Mouse (Mus musculus): ENCODE results near the gene Sdhaf2. TPM values are rescaled to one million over a fixed set of nuclear protein-coding genes. Genes with fewer than 3 reads are reported as not detected.

The Sdhaf2 gene
- total and polyA plus RNA-seq, 3 experiments: 68.5 to 74.6 TPM; not detected in 1

DNA sequence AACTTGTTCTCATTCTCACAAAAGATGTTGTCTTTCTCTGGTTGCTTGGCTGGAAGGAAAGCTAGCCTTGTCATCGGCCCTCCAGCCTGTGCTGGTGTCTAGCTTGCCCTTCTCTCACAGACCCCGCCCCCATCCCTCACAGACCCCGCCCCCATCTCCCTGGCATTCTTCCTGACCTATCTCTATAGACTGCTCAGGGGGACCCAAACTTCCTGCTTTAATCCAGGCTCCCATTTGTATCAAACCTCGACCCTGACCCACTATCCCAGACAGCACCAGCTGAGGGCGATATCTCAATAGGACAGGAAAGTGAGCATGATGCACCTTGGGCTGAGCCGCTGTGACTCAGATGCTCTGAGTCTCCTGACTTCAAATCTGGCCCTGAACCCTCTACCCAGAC, 52.2 kb downstream of the Sdhaf2 start:
- DNase-seq (ENCODE audit: low read depth, low spot score): no peak
- Histone ChIP-seq H3K36me3 (ENCODE audit: control insufficient read depth in 1 of 2, insufficient read depth in 2 of 2, low read length in 2 of 2) (no peaks in the 10 kb centered on the region), H3K9me3 (replicated peaks; ENCODE audit: insufficient read depth, low read length) (no peaks in the 10 kb centered on the region), H3K27ac (ENCODE audit: control insufficient read depth, low read depth, low read length) (no peak overlapping the region), H3K4me3 (ENCODE audit: control insufficient read depth in 1 of 2, insufficient read depth in 1 of 2, low read depth in 2 of 2, low read length in 2 of 2) (no peak overlapping the region), H3K27me3 (ENCODE audit: control insufficient read depth in 1 of 2, insufficient read depth in 2 of 2, low read length in 2 of 2) (peaks cover 0 to 2% of the 10 kb centered on the region in 2 experiments; a peak in 1 of 4 replicates), H3K79me2 (ENCODE audit: control insufficient read depth, insufficient read depth, low read length, poor library complexity) (no peaks in the 10 kb centered on the region), H3K9ac (ENCODE audit: control insufficient read depth, low read depth, low read length, poor library complexity, severe bottlenecking) (no peak overlapping the region), H3K4me1 (ENCODE audit: control insufficient read depth in 1 of 2, insufficient read depth in 2 of 2, low read length in 2 of 2) (no peaks in the 10 kb centered on the region)
- TF ChIP-seq MAZ (IDR thresholded peaks at IDR 0.05; ENCODE audit: low read depth, low read length) (no peak), CHD2 (IDR thresholded peaks at IDR 0.05; ENCODE audit: low read length) (no peak), GABPA (IDR thresholded peaks at IDR 0.05; ENCODE audit: low read depth, low read length) (no peak), BHLHE40 (IDR thresholded peaks at IDR 0.05; ENCODE audit: borderline replicate concordance, low read depth, low read length) (no peak), E2F4 (IDR thresholded peaks at IDR 0.05; ENCODE audit: borderline replicate concordance, low read depth, low read length) (no peak), ZC3H11A (IDR thresholded peaks at IDR 0.05; ENCODE audit: low read depth, low read length) (no peak), JUND (IDR thresholded peaks at IDR 0.05; ENCODE audit: low read depth, low read length) (no peak), CHD1 (IDR thresholded peaks at IDR 0.05; ENCODE audit: low read depth, low read length) (no peak), SIN3A (IDR thresholded peaks at IDR 0.05; ENCODE audit: low read length) (no peak), EP300 (IDR thresholded peaks at IDR 0.05; ENCODE audit: low read depth in 1 of 2, low read length in 2 of 2) (no peak), SMC3 (IDR thresholded peaks at IDR 0.05; ENCODE audit: low read depth, low read length) (no peak), POLR2AphosphoS5 (IDR thresholded peaks at IDR 0.05; ENCODE audit: borderline replicate concordance, low read depth, low read length) (no peak), ZMIZ1 (IDR thresholded peaks at IDR 0.05; ENCODE audit: low read depth, low read length) (no peak), RCOR1 (IDR thresholded peaks at IDR 0.05; ENCODE audit: low read depth, low read length) (no peak), MXI1 (IDR thresholded peaks at IDR 0.05; ENCODE audit: low read depth, low read length) (no peak), ETS1 (IDR thresholded peaks at IDR 0.05; ENCODE audit: low read depth, low read length) (no peak), USF1 (IDR thresholded peaks at IDR 0.05; ENCODE audit: low read depth, low read length) (no peak)

DNA sequence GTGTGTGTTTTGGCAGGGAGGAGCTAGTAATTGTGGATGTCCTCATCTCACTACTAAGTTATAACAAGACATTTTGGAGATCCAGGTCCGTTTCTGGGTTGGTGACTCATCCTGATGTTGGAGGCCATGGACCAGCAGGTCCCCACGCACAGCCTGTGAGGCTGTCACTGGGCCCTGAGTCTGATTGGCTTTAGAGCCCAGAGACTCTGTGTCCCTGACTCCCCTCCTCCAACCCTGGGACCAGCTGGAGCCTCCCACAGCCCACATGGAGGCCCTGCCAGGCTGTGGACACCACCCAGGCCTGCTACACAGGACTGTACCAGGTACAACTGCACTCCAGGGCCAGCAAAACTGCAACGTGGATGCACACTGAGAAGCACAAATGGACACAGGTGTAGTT, 53.0 kb downstream of the Sdhaf2 start:
- Histone ChIP-seq H3K4me1 (ENCODE audit: control insufficient read depth in 1 of 2, insufficient read depth in 2 of 2, low read length in 2 of 2) (no peaks in the 10 kb centered on the region), H3K9me3 (replicated peaks; ENCODE audit: insufficient read depth, low read length) (no peaks in the 10 kb centered on the region), H3K4me3 (ENCODE audit: control insufficient read depth in 1 of 2, insufficient read depth in 1 of 2, low read depth in 2 of 2, low read length in 2 of 2) (no peak overlapping the region), H3K27ac (ENCODE audit: control insufficient read depth, low read depth, low read length) (no peak overlapping the region), H3K79me2 (ENCODE audit: control insufficient read depth, insufficient read depth, low read length, poor library complexity) (no peaks in the 10 kb centered on the region), H3K9ac (ENCODE audit: control insufficient read depth, low read depth, low read length, poor library complexity, severe bottlenecking) (no peak overlapping the region), H3K27me3 (ENCODE audit: control insufficient read depth in 1 of 2, insufficient read depth in 2 of 2, low read length in 2 of 2) (peaks cover 0 to 2% of the 10 kb centered on the region in 2 experiments; a peak in 1 of 4 replicates), H3K36me3 (ENCODE audit: control insufficient read depth in 1 of 2, insufficient read depth in 2 of 2, low read length in 2 of 2) (no peaks in the 10 kb centered on the region)
- no peak for TF ChIP-seq EP300 (IDR thresholded peaks at IDR 0.05; ENCODE audit: low read depth in 1 of 2, low read length in 2 of 2)
- no peak for TF ChIP-seq NELFE (IDR thresholded peaks at IDR 0.05; ENCODE audit: low read depth, low read length)
- TF ChIP-seq TBP (IDR thresholded peaks at IDR 0.05; ENCODE audit: low read depth, low read length): no peak
- TF ChIP-seq MYB (IDR thresholded peaks at IDR 0.05; ENCODE audit: low read depth, low read length): no peak
- no peak for TF ChIP-seq CHD1 (IDR thresholded peaks at IDR 0.05; ENCODE audit: low read depth, low read length)
- no peak for TF ChIP-seq USF1 (IDR thresholded peaks at IDR 0.05; ENCODE audit: low read depth, low read length)
- no peak for TF ChIP-seq CHD2 (IDR thresholded peaks at IDR 0.05; ENCODE audit: low read length)
- TF ChIP-seq USF2 (IDR thresholded peaks at IDR 0.05; ENCODE audit: borderline replicate concordance in 1 of 2, insufficient read depth in 1 of 2, low read depth in 1 of 2, low read length in 2 of 2): no peak
- TF ChIP-seq POLR2A (IDR thresholded peaks at IDR 0.05; ENCODE audit: control insufficient read depth in 1 of 2, insufficient read depth in 1 of 2, low read depth in 1 of 2, low read length in 2 of 2, poor library complexity in 1 of 2): no peak
- no peak for TF ChIP-seq MAFK (IDR thresholded peaks at IDR 0.05; ENCODE audit: borderline replicate concordance, low read depth, low read length)
- no peak for TF ChIP-seq ELF1 (IDR thresholded peaks at IDR 0.05; ENCODE audit: low read depth, low read length)
- no peak for TF ChIP-seq MYC (IDR thresholded peaks at IDR 0.05; ENCODE audit: low read depth, low read length)
- TF ChIP-seq TAL1 (IDR thresholded peaks at IDR 0.05; ENCODE audit: low read length): no peak
- TF ChIP-seq ZMIZ1 (IDR thresholded peaks at IDR 0.05; ENCODE audit: low read depth, low read length): no peak
- no peak for TF ChIP-seq E2F4 (IDR thresholded peaks at IDR 0.05; ENCODE audit: borderline replicate concordance, low read depth, low read length)
- no peak for TF ChIP-seq MAZ (IDR thresholded peaks at IDR 0.05; ENCODE audit: low read depth, low read length)
- no peak for TF ChIP-seq RAD21 (IDR thresholded peaks at IDR 0.05; ENCODE audit: low read depth, low read length)
- no peak for DNase-seq (ENCODE audit: low read depth, low spot score)

Data from MEL (cell line).